Mouse (Mus musculus): ENCODE measurements around the gene Insl5. TPM values are rescaled to one million over a fixed set of nuclear protein-coding genes. Genes with fewer than 3 reads are reported as not detected.

The Insl5 gene
- polyA plus RNA-seq, 2 experiments = not detected

- no peak overlapping the region for H3K4me3 ChIP-seq (ENCODE audit: insufficient read depth in 1 of 2, low read depth in 2 of 2, low read length in 2 of 2)
- H3K9ac ChIP-seq (replicated peaks) = no peak overlapping the region
- ATAC-seq (ENCODE audit: insufficient read depth) (no peak), DNase-seq (ENCODE audit: low read depth in 3 of 3, low spot score in 3 of 3) (no peak)
- H3K36me3 ChIP-seq (replicated peaks; ENCODE audit: control insufficient read depth, insufficient read depth, low read depth) = no peaks in the 10 kb centered on the region
- no peak for TF ChIP-seq EP300 (IDR thresholded peaks at IDR 0.05; ENCODE audit: low read depth)
- no peaks in the 10 kb centered on the region; the same call in 1 of the 2 replicates for H3K27me3 ChIP-seq (ENCODE audit: control insufficient read depth, insufficient read depth, low read length)
- H3K4me2 ChIP-seq (ENCODE audit: low read depth) = no peak overlapping the region
- no peaks in the 10 kb centered on the region for H3K4me1 ChIP-seq (replicated peaks; ENCODE audit: control insufficient read depth in 2 of 2, insufficient read depth in 2 of 2, low read length in 1 of 2)
- H3K9me3 ChIP-seq (ENCODE audit: control insufficient read depth, low read length) = no peaks in the 10 kb centered on the region
- no peak overlapping the region for H3K27ac ChIP-seq
- WGBS (ENCODE audit: insufficient replicate concordance) = 23% methylated on average over 5 of the region's 5 CpGs
Observed at GRCm38 (mm10) chr4:102971159-102971558, 55.5 kb downstream of the Insl5 start.

- Histone ChIP-seq H3K9me3 (ENCODE audit: control insufficient read depth, low read length) (no peaks in the 10 kb centered on the region), H3K27me3 (ENCODE audit: control insufficient read depth, insufficient read depth, low read length) (no peaks in the 10 kb centered on the region; the same call in 1 of the 2 replicates), H3K4me1 (replicated peaks; ENCODE audit: control insufficient read depth in 2 of 2, insufficient read depth in 2 of 2, low read length in 1 of 2) (no peaks in the 10 kb centered on the region), H3K36me3 (replicated peaks; ENCODE audit: control insufficient read depth, insufficient read depth, low read depth) (no peaks in the 10 kb centered on the region), H3K4me3 (ENCODE audit: insufficient read depth in 1 of 2, low read depth in 2 of 2, low read length in 2 of 2) (no peak overlapping the region), H3K4me2 (ENCODE audit: low read depth) (no peak overlapping the region), H3K27ac (no peak overlapping the region), H3K9ac (replicated peaks) (no peak overlapping the region)
- DNase-seq (ENCODE audit: low read depth in 3 of 3, low spot score in 3 of 3) (no peak), ATAC-seq (ENCODE audit: insufficient read depth) (no peak)
- 82% methylated on average over 5 of the region's 5 CpGs for WGBS (ENCODE audit: insufficient replicate concordance)
- no peak for TF ChIP-seq EP300 (IDR thresholded peaks at IDR 0.05; ENCODE audit: low read depth)
- no peak for TF ChIP-seq CTCF (IDR thresholded peaks at IDR 0.05; ENCODE audit: low read depth)
Observed at GRCm38 (mm10) chr4:102969599-102969998, 57.0 kb downstream of the Insl5 start.

Other genes starting within 250 kb of the Insl5 start
- gene Tctex1d1, start 48.2 kb downstream of the Insl5 start, polyA plus RNA-seq (2012; rRNA removed) = 0.17 and 0.21 TPM in 2 replicates
- gene Tctex1d1, start 48.2 kb downstream of the Insl5 start, polyA plus RNA-seq (2014; fragmentation: Nextera tagmentation; extraction: Ambion mirVana) = 0.21 and 0.25 TPM in 2 replicates
- 9.7 and 13.8 TPM in 2 replicates for gene Mier1, start 87.5 kb upstream of the Insl5 start, polyA plus RNA-seq (2012; rRNA removed)
- gene Mier1, start 87.5 kb upstream of the Insl5 start, polyA plus RNA-seq (2014; fragmentation: Nextera tagmentation; extraction: Ambion mirVana) = 20.5 and 21.8 TPM in 2 replicates
- 0.38 and 0.61 TPM in 2 replicates for gene Wdr78, start 87.7 kb upstream of the Insl5 start, polyA plus RNA-seq (2012; rRNA removed)
- 0.33 and 0.62 TPM in 2 replicates for gene Wdr78, start 87.7 kb upstream of the Insl5 start, polyA plus RNA-seq (2014; fragmentation: Nextera tagmentation; extraction: Ambion mirVana)
- gene Slc35d1, start 188.3 kb upstream of the Insl5 start, polyA plus RNA-seq (2012; rRNA removed) = 5.5 and 6.4 TPM in 2 replicates
- 4.4 and 6.5 TPM in 2 replicates for gene Slc35d1, start 188.3 kb upstream of the Insl5 start, polyA plus RNA-seq (2014; fragmentation: Nextera tagmentation; extraction: Ambion mirVana)

Measured in liver, embryonic 14.5 days (tissue).